Mouse (Mus musculus) monocyte, adult 2 months (primary cell): ENCODE results near the gene Ppp1r14d.

Experiments used
- DNase-seq, 2 experiments: peaks; one replicate each; pipeline ENCODE4 v3.0.0; 2022; ENCODE audit warnings: low spot score in 2 of 2, low read depth in 1 of 2

The Ppp1r14d gene

DNA sequence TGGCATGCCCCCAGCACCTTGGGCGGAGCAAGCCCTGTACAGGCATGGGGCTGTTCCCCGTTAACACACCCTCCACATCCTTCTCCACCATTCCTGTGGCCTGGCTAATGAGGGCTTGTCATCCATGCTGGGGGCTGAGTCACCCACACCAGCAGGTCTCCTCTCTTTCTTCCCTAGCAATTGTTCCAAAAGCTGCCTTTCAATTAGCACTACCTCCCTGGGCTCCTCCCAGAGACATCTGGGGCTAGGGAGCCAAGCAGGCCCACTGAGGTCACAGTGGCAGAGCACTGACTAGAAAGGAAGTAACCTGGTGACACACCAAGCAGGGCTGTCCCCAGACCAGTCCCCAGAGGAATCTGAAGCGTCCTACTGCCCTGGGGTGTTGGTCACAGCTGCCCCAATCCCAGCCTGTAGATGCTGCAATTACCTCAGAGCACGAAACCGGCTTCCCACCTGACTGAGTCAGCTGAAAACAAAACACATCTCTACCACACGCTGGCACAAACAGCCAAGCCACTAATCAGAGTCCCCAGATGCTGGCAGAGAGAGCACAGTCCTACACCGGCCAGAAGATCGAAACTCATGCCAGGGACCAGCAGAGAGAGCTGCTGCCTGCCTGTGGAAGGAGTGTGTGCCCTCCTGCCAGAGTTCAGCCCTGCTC lies 55.6 kb downstream of the Ppp1r14d start, which contains the start of gene Gm14137:
Gene Gm14137 (plus strand): TSS at position 519 of the 661 bp plus-strand sequence.
- DNase-seq = no peak

DNA sequence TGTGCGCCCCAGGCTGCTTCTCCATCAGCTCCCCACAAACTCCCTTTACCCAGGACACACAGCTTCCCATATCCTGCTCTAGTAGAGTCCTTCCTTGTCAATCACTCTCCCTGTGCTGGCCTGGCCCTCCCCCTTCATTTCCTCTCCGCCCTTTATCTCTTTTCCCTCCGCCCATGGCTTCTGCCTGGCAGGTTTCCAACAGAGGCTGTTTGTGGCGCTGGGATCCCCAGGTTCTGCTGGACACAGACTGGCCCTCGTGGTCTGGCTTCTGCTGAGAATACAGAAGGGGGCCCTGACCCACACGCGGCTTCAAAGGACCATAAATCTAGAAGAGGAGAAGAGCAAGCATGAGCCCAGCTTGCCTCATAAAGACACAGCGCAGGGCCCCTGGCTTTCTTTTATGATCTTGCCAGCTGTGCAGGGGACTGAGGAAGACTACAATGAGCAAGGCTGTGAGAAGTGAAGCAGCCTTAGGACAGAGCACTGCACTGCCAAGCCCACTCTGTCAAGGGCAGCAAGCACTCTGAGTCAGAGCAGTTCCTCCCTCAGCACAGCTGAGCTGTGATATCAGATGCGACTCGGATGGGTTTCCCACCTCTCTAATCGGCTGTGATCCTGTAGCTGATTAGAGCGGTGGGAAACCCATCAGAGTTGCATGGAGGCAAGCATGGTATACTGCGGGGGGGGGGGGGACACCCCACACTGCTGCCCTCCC lies 56.7 kb downstream of the Ppp1r14d start:
- DNase-seq = no peak

DNA sequence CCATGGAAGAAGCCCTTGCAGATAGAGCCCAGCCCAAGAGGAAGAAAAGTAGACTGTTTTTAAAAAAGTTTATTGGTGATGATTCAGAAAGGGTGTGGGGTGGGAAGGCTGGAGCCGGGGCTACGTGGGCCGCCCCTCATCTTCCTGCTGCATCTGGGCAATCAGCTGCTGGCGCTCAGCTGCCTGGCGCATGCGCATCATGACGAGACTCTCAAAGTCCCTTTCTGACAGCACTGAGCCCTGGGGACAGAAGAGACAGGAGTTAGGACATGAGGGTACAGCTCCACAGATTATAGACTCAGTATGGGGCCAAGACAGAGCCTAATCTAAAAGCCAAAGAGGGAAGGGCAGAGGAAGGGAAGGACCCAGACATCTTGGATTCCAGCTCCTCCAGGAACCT lies 57.3 kb downstream of the Ppp1r14d start:
- no peak for DNase-seq

DNA sequence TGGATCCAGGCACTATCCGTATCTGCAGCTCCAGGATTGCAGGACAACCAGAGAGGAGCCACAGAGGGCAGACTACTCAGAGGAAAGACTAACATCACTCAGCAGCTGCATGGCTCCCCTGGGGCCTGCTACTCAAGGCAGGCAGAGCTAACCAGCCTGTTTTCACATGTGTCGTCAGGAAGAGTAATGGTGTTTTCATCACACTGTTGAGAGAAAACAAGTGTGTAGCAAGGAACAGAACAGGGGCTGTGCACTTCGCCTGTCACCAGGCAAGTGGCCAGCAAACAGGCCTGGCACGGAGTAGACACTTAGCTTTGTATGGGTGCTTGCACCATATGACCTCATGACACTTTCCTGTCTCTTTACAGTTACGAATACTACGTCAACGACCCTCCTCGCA lies 58.1 kb downstream of the Ppp1r14d start:
- DNase-seq = no peak

DNA sequence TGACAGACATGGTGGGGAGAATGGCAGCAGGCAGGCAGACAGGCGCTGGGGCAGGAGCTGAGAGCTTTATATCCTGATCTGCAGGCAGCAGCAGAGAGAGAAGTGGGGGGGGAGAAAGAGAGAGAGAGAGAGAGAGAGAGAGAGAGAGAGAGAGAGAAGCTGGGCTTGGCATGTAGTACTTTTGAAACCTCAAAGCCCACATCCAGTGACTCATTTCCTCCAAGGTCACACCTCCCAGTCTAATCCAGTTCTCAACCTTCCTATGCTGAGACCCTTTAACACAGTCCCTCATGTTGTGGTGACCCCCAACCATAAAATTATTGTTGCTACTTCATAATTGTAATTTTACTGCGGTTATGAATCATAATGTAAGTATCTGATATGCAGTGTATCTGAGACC lies 59.4 kb downstream of the Ppp1r14d start:
- DNase-seq = no peak
